Mouse (Mus musculus): ENCODE measurements around the gene Gm13271. TPM values are rescaled to one million over a fixed set of nuclear protein-coding genes. Genes with fewer than 3 reads are reported as not detected.
"Not testable (repeated sequence)": the region's sequence is repeated elsewhere in the genome, so short reads cannot be mapped to it uniquely, and the experiment has no call there.

Gene Gm13271
- polyA plus RNA-seq, 1 experiment: not detected

DNA sequence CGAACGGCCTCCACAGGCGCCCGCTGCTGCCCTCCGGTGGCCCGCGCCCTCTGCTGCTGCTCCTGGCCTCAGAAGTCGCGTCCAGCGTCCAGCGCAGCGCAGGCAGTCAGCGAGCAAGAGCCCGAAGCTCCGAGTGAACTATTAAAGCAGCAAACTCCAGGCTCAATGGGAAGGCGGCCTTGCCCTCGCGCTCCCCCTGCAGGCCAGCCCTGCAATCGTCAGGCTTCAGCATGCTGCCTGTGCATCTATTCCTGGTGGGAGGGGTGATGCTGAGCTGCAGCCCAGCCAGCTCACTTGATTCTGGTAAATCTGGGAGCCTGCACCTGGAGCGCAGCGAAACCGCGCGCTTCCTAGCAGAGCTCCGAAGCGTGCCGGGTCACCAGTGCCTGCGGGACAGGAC, 33.7 kb downstream of the Gm13271 start, which contains the start of gene Gm13277:
Gene Gm13277 (plus strand): TSS at position 231 of the 400 bp plus-strand sequence.
- peak; percentile 68 for DNase-seq
- no CpG with 5 or more reads among the region's 28 CpGs for WGBS
- H3K27ac ChIP-seq (ENCODE audit: control insufficient read depth, insufficient read depth, low read length): not testable (repeated sequence)

GRCm38 (mm10) chr4:88791250-88791649, 36.6 kb downstream of the Gm13271 start, which contains the start of gene Gm13278:
TSS of gene Gm13278 (plus strand) at chr4:88791550.
- not testable (repeated sequence) for H3K36me3 ChIP-seq (ENCODE audit: control insufficient read depth, insufficient read depth, low read length); DNase-seq; H3K4me1 ChIP-seq (replicated peaks; ENCODE audit: control insufficient read depth, insufficient read depth, low read length); H3K4me3 ChIP-seq (ENCODE audit: control insufficient read depth, insufficient read depth, low read length); H3K27ac ChIP-seq (ENCODE audit: control insufficient read depth, insufficient read depth, low read length); H3K27me3 ChIP-seq (ENCODE audit: control insufficient read depth, insufficient read depth, low read length)
- WGBS: no CpG with 5 or more reads among the region's 28 CpGs

More for the DNA sequence above, 33.7 kb downstream of the Gm13271 start, which contains the start of gene Gm13277:
- H3K27me3 ChIP-seq (ENCODE audit: control insufficient read depth, insufficient read depth, low read length); H3K4me3 ChIP-seq (ENCODE audit: control insufficient read depth, insufficient read depth, low read length); H3K4me1 ChIP-seq (replicated peaks; ENCODE audit: control insufficient read depth, insufficient read depth, low read length); H3K36me3 ChIP-seq (ENCODE audit: control insufficient read depth, insufficient read depth, low read length): not testable (repeated sequence)

DNA sequence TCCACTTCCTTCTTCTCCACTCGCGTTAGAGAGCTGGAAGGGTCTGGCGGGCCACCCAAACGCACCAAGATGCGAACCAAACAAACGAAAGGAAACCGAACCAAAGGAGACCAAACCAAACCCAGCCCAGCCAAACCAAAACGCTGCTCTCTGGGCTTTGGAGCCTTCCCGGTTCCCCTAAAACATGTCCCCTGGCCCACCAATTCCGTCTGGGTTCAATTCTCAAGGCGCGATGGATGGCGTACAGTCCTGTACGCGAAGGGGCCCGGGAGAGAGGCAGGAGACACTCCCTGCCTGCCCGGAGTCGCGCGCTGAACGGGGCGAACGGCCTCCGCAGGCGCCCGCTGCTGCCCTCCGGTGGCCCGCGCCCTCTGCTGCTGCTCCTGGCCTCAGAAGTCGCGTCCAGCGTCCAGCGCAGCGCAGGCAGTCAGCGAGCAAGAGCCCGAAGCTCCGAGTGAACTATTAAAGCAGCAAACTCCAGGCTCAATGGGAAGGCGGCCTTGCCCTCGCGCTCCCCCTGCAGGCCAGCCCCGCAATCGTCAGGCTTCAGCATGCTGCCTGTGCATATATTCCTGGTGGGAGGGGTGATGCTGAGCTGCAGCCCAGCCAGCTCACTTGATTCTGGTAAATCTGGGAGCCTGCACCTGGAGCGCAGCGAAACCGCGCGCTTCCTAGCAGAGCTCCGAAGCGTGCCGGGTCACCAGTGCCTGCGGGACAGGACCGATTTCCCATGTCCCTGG, 39.4 kb downstream of the Gm13271 start, which contains the start of gene Gm13275:
Gene Gm13275 (plus strand): TSS at position 552 of the 740 bp plus-strand sequence.
- not testable (repeated sequence) for H3K4me1 ChIP-seq (replicated peaks; ENCODE audit: control insufficient read depth, insufficient read depth, low read length); H3K27ac ChIP-seq (ENCODE audit: control insufficient read depth, insufficient read depth, low read length); H3K27me3 ChIP-seq (ENCODE audit: control insufficient read depth, insufficient read depth, low read length); H3K4me3 ChIP-seq (ENCODE audit: control insufficient read depth, insufficient read depth, low read length); H3K36me3 ChIP-seq (ENCODE audit: control insufficient read depth, insufficient read depth, low read length)
- WGBS: under 1% methylated on average over 12 of the region's 52 CpGs
- DNase-seq: peak; percentile 87

DNA sequence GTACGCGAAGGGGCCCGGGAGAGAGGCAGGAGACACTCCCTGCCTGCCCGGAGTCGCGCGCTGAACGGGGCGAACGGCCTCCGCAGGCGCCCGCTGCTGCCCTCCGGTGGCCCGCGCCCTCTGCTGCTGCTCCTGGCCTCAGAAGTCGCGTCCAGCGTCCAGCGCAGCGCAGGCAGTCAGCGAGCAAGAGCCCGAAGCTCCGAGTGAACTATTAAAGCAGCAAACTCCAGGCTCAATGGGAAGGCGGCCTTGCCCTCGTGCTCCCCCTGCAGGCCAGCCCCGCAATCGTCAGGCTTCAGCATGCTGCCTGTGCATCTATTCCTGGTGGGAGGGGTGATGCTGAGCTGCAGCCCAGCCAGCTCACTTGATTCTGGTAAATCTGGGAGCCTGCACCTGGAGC, 42.4 kb downstream of the Gm13271 start, which contains the start of gene Gm13279:
Gene Gm13279 (plus strand): TSS at position 301 of the 400 bp plus-strand sequence.
- not testable (repeated sequence) for H3K4me3 ChIP-seq (ENCODE audit: control insufficient read depth, insufficient read depth, low read length); H3K27ac ChIP-seq (ENCODE audit: control insufficient read depth, insufficient read depth, low read length); H3K27me3 ChIP-seq (ENCODE audit: control insufficient read depth, insufficient read depth, low read length); DNase-seq; H3K4me1 ChIP-seq (replicated peaks; ENCODE audit: control insufficient read depth, insufficient read depth, low read length); H3K36me3 ChIP-seq (ENCODE audit: control insufficient read depth, insufficient read depth, low read length)
- no CpG with 5 or more reads among the region's 28 CpGs for WGBS

DNA sequence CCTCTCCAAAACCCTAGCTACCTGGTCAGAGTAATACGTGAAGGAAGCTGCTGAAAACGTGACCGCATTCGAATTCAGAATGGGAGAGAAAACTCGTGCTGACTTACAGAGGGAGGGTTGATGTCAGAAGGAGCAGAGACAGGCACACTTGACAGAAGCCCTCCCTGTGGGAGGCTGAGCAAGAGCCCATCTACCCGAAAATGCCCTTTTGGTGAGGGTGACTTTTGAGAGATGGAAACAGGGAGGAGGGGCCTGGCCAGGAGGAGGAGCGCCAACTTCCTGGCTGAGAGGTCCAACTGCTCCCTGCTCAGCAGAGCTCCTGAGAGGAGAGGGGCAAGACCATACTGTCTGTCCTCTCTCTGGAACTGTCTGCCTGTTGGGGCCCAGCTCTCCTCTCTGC, 44.7 kb downstream of the Gm13271 start, which contains the start of gene Gm13285:
Gene Gm13285 (plus strand): TSS at position 301 of the 400 bp plus-strand sequence.
- H3K4me1 ChIP-seq (replicated peaks; ENCODE audit: control insufficient read depth, insufficient read depth, low read length); H3K27me3 ChIP-seq (ENCODE audit: control insufficient read depth, insufficient read depth, low read length); DNase-seq; H3K36me3 ChIP-seq (ENCODE audit: control insufficient read depth, insufficient read depth, low read length); H3K4me3 ChIP-seq (ENCODE audit: control insufficient read depth, insufficient read depth, low read length); H3K27ac ChIP-seq (ENCODE audit: control insufficient read depth, insufficient read depth, low read length): not testable (repeated sequence)
- WGBS: 11% methylated on average over 5 of the region's 7 CpGs

DNA sequence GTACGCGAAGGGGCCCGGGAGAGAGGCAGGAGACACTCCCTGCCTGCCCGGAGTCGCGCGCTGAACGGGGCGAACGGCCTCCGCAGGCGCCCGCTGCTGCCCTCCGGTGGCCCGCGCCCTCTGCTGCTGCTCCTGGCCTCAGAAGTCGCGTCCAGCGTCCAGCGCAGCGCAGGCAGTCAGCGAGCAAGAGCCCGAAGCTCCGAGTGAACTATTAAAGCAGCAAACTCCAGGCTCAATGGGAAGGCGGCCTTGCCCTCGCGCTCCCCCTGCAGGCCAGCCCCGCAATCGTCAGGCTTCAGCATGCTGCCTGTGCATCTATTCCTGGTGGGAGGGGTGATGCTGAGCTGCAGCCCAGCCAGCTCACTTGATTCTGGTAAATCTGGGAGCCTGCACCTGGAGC, 48.3 kb downstream of the Gm13271 start, which contains the start of gene Gm13287:
Gene Gm13287 (plus strand): TSS at position 301 of the 400 bp plus-strand sequence.
- no CpG with 5 or more reads among the region's 29 CpGs for WGBS
- not testable (repeated sequence) for H3K4me3 ChIP-seq (ENCODE audit: control insufficient read depth, insufficient read depth, low read length); H3K27me3 ChIP-seq (ENCODE audit: control insufficient read depth, insufficient read depth, low read length); H3K36me3 ChIP-seq (ENCODE audit: control insufficient read depth, insufficient read depth, low read length); H3K4me1 ChIP-seq (replicated peaks; ENCODE audit: control insufficient read depth, insufficient read depth, low read length); H3K27ac ChIP-seq (ENCODE audit: control insufficient read depth, insufficient read depth, low read length); DNase-seq

Other genes with a start within 250 kb of the Gm13271 start
- not detected in 2 replicates for gene Ifnb1, start 232.1 kb upstream of the Gm13271 start, polyA plus RNA-seq (2012; rRNA removed)
- not detected in 2 replicates for gene Ifna15, start 196.6 kb upstream of the Gm13271 start, polyA plus RNA-seq (2012; rRNA removed)
- gene Ifna14, start 183.1 kb upstream of the Gm13271 start, polyA plus RNA-seq (2012; rRNA removed): not detected in 2 replicates
- not detected in 2 replicates for gene Ifna9, start 162.5 kb upstream of the Gm13271 start, polyA plus RNA-seq (2012; rRNA removed)
- gene Ifna12, start 151.5 kb upstream of the Gm13271 start, polyA plus RNA-seq (2012; rRNA removed): not detected in 2 replicates
- gene C87499, start 120.5 kb upstream of the Gm13271 start, polyA plus RNA-seq (2012; rRNA removed): not detected in 2 replicates
- not detected in 2 replicates for gene Ifna13, start 110.4 kb upstream of the Gm13271 start, polyA plus RNA-seq (2012; rRNA removed)
- gene Ifna16, start 77.9 kb upstream of the Gm13271 start, polyA plus RNA-seq (2012; rRNA removed): not detected in 2 replicates
- not detected in 2 replicates for gene Ifna2, start 71.0 kb upstream of the Gm13271 start, polyA plus RNA-seq (2012; rRNA removed)
- 0.17 TPM in 1 of 2 replicates, not detected in the other for gene Ifnab, start 63.5 kb upstream of the Gm13271 start, polyA plus RNA-seq (2012; rRNA removed)
- gene Gm26566, start 33.1 kb upstream of the Gm13271 start, polyA plus RNA-seq (2012; rRNA removed): 0.86 and 1.5 TPM in 2 replicates
- 21.3 and 29.3 TPM in 2 replicates for gene Klhl9, start 32.4 kb upstream of the Gm13271 start, polyA plus RNA-seq (2012; rRNA removed)
- 0.07 and 0.08 TPM in 2 replicates for gene Gm13283, start 5.3 kb downstream of the Gm13271 start, polyA plus RNA-seq (2012; rRNA removed)
- gene Gm13290, start 19.0 kb downstream of the Gm13271 start, polyA plus RNA-seq (2012; rRNA removed): not detected in 2 replicates
- not detected in 2 replicates for gene Gm13289, start 22.1 kb downstream of the Gm13271 start, polyA plus RNA-seq (2012; rRNA removed)
- not detected in 2 replicates for gene Gm13272, start 25.0 kb downstream of the Gm13271 start, polyA plus RNA-seq (2012; rRNA removed)
- 0.16 TPM in 1 of 2 replicates, not detected in the other for gene Ifnz, start 27.3 kb downstream of the Gm13271 start, polyA plus RNA-seq (2012; rRNA removed)
- gene Gm13276, start 30.8 kb downstream of the Gm13271 start, polyA plus RNA-seq (2012; rRNA removed): not detected in 2 replicates
- gene Gm13277, start 33.8 kb downstream of the Gm13271 start, polyA plus RNA-seq (2012; rRNA removed): not detected in 2 replicates
- not detected in 2 replicates for gene Gm13278, start 36.7 kb downstream of the Gm13271 start, polyA plus RNA-seq (2012; rRNA removed)
- not detected in 2 replicates for gene Gm13275, start 39.6 kb downstream of the Gm13271 start, polyA plus RNA-seq (2012; rRNA removed)
- not detected in 2 replicates for gene Gm13279, start 42.5 kb downstream of the Gm13271 start, polyA plus RNA-seq (2012; rRNA removed)
- gene Gm13285, start 44.8 kb downstream of the Gm13271 start, polyA plus RNA-seq (2012; rRNA removed): not detected in 2 replicates
- gene Gm13287, start 48.4 kb downstream of the Gm13271 start, polyA plus RNA-seq (2012; rRNA removed): not detected in 2 replicates
- gene Gm13288, start 50.7 kb downstream of the Gm13271 start, polyA plus RNA-seq (2012; rRNA removed): not detected in 2 replicates
- not detected in 2 replicates for gene Ifna7, start 61.4 kb downstream of the Gm13271 start, polyA plus RNA-seq (2012; rRNA removed)
- not detected in 2 replicates for gene Ifna11, start 65.1 kb downstream of the Gm13271 start, polyA plus RNA-seq (2012; rRNA removed)
- not detected in 2 replicates for gene Ifna6, start 72.5 kb downstream of the Gm13271 start, polyA plus RNA-seq (2012; rRNA removed)
- not detected in 2 replicates for gene Ifna5, start 80.7 kb downstream of the Gm13271 start, polyA plus RNA-seq (2012; rRNA removed)
- gene Ifna4, start 87.0 kb downstream of the Gm13271 start, polyA plus RNA-seq (2012; rRNA removed): not detected in 2 replicates
- gene Ifna1, start 95.2 kb downstream of the Gm13271 start, polyA plus RNA-seq (2012; rRNA removed): not detected in 2 replicates
- gene Ifne, start 125.3 kb downstream of the Gm13271 start, polyA plus RNA-seq (2012; rRNA removed): not detected in 2 replicates